Mouse (Mus musculus): ENCODE data around the gene Klk1b24. TPM values are rescaled to one million over a fixed set of nuclear protein-coding genes. Genes with fewer than 3 reads are reported as not detected.
"Not testable (repeated sequence)": the region's sequence is repeated elsewhere in the genome, so short reads cannot be mapped to it uniquely, and the experiment has no call there.

The Klk1b24 gene
- not detected in 2 replicates for polyA plus RNA-seq (2014; fragmentation: Nextera tagmentation; extraction: Ambion mirVana)

DNA sequence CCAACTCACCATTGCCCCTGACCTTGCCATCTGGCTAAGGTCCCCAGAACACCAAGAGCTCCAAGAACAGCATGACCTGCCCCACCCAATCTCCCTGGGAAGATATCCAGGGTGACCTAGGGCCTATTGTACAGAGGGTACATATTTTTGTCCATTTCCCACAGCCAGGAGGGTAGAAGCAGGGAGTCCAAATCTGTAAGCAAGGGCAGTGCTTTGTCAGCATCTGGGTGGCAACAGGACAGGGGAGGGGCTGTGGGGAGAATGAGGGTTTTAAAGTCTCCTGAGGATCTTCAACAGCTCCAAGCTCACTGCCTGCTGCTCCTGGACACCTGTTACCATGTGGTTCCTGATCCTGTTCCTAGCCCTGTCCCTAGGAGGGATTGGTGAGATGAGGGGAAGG is at the start of gene Klk1b24:
Gene Klk1b24, plus strand, starts transcription at position 301 of the 400 bp plus-strand sequence.
- not testable (repeated sequence) for H3K27me3 ChIP-seq (replicated peaks; ENCODE audit: control insufficient read depth, insufficient read depth, low read length); H3K4me1 ChIP-seq (replicated peaks; ENCODE audit: control insufficient read depth, insufficient read depth, low read length); H3K36me3 ChIP-seq (ENCODE audit: control insufficient read depth, insufficient read depth, low read length); H3K27ac ChIP-seq (ENCODE audit: low read depth); H3K4me3 ChIP-seq (ENCODE audit: low read depth, low read length); H3K4me2 ChIP-seq (ENCODE audit: low read length); H3K9ac ChIP-seq (ENCODE audit: low read length); DNase-seq (ENCODE audit: low spot score); H3K9me3 ChIP-seq (ENCODE audit: control insufficient read depth, low read length); ATAC-seq (replicated peaks; ENCODE audit: low FRiP score, low TSS enrichment, low read depth)

DNA sequence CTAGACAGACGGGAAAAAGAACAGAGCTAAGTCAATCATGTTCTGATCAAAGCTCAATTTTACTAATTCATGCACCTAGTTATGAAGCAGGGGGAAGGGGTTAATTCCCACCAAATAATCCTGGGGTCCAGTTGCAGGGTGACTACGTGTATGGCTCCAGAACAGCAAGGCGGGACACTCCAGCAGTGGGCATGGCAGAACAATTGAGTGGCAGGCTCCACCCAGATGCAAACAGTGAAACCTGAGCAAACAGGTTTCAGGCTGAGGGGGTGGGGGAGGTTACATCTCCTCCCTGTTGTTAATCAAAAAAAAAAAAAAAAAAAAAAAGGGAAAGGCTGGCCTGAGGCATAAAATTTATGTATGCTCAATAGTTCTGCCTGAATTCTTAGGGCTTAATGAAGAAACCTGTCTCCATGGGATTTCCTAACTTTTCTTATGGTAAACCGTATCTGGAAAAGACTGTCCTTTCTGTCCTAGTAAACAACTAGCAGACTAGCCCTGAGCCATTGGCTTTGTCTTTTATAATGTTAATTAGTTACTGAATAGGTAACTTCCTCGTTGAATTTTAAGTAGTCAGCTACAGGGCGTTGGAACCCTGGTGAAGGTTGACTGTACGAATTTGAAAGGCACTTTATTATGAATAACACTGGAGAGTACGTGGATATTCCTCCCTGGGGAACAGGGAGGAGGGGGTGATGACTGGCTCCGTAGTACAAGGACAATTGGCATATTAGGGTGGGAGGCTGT is 8.6 kb upstream of the Klk1b24 start:
- H3K9me3 ChIP-seq (ENCODE audit: control insufficient read depth, low read length), result no peaks in the 10 kb centered on the region
- ATAC-seq (replicated peaks; ENCODE audit: low FRiP score, low TSS enrichment, low read depth) (no peak), DNase-seq (ENCODE audit: low spot score) (no peak)
- 64% methylated on average over 9 of the region's 9 CpGs for WGBS
- H3K27ac ChIP-seq (ENCODE audit: low read depth), result no peak overlapping the region
- H3K36me3 ChIP-seq (ENCODE audit: control insufficient read depth, insufficient read depth, low read length), result no peaks in the 10 kb centered on the region
- H3K4me2 ChIP-seq (ENCODE audit: low read length), result no peak overlapping the region
- no peaks in the 10 kb centered on the region for H3K4me1 ChIP-seq (replicated peaks; ENCODE audit: control insufficient read depth, insufficient read depth, low read length)
- H3K27me3 ChIP-seq (replicated peaks; ENCODE audit: control insufficient read depth, insufficient read depth, low read length), result no peaks in the 10 kb centered on the region
- no peak overlapping the region for H3K4me3 ChIP-seq (ENCODE audit: low read depth, low read length)
- no peak overlapping the region for H3K9ac ChIP-seq (ENCODE audit: low read length)

DNA sequence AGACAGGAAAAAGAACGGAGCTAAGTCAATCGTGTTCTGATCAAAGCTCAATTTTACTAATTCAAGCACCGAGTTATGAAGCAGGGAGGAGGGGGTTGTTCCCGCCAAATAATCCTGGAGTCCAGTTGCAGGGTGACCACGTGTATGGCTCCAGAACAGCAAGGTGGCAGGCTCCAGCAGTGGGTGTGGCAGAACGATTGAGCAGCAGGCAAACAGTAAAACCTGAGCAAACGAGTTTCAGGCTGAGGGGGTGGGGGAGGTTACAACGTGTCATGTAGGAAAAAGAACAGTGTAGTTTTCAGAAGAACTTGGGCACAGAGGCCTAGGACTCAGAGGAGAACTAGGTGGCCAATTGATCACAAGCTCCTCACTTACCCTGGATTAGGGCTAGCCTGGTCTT is 1.5 kb upstream of the Klk1b24 start:
- H3K9me3 ChIP-seq (ENCODE audit: control insufficient read depth, low read length), result not testable (repeated sequence)

DNA sequence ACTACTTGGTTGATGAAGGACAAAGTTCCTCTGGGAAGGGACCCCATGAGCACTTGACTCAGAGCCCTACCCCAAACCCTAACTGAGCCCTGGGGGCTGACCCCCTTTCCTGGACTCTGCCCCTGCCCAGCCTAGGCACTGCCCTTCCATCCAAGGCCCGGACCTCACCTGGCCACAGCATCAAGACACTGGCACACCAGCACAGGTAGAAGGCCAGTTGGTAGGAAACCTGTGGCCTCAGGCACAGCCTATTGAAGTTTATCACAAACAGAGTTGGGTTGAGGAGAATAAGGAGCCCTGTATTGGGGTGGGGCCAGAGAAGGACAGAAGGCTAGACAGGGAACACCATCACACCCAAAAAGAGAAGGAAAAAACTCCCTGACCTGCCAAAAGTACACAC is 5.4 kb downstream of the Klk1b24 start:
- WGBS, result 86% methylated on average over 1 of the region's 1 CpGs
- not testable (repeated sequence) for H3K9me3 ChIP-seq (ENCODE audit: control insufficient read depth, low read length); H3K27ac ChIP-seq (ENCODE audit: low read depth); ATAC-seq (replicated peaks; ENCODE audit: low FRiP score, low TSS enrichment, low read depth); H3K27me3 ChIP-seq (replicated peaks; ENCODE audit: control insufficient read depth, insufficient read depth, low read length); H3K4me2 ChIP-seq (ENCODE audit: low read length); H3K4me1 ChIP-seq (replicated peaks; ENCODE audit: control insufficient read depth, insufficient read depth, low read length); DNase-seq (ENCODE audit: low spot score); H3K4me3 ChIP-seq (ENCODE audit: low read depth, low read length); H3K36me3 ChIP-seq (ENCODE audit: control insufficient read depth, insufficient read depth, low read length); H3K9ac ChIP-seq (ENCODE audit: low read length)

More for the DNA sequence above, 1.5 kb upstream of the Klk1b24 start:
- not testable (repeated sequence) for H3K4me1 ChIP-seq (replicated peaks; ENCODE audit: control insufficient read depth, insufficient read depth, low read length); DNase-seq (ENCODE audit: low spot score); ATAC-seq (replicated peaks; ENCODE audit: low FRiP score, low TSS enrichment, low read depth); H3K36me3 ChIP-seq (ENCODE audit: control insufficient read depth, insufficient read depth, low read length); H3K9ac ChIP-seq (ENCODE audit: low read length); H3K4me3 ChIP-seq (ENCODE audit: low read depth, low read length); H3K4me2 ChIP-seq (ENCODE audit: low read length); H3K27me3 ChIP-seq (replicated peaks; ENCODE audit: control insufficient read depth, insufficient read depth, low read length); H3K27ac ChIP-seq (ENCODE audit: low read depth)
- 52% methylated on average over 8 of the region's 8 CpGs for WGBS

DNA sequence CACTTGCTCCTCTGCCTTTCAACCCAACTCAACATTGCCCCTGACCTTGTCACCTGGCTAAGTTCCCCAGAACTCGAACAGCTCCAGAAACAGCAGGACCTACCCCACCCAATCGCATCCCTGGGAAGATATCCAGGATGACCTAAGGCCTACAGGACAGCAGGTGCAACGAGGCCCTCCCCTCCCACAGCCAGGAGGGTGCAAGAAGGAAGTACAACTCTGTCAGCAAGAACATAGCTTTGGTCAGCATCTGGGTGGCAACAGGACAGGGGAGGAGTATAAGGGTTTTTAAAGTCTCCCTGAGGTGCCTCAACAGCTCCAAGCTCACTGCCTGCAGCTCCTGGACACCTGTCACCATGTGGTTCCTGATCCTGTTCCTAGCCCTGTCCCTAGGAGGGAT is 9.9 kb downstream of the Klk1b24 start, which contains the start of gene Klk1b3:
Gene Klk1b3, plus strand, starts transcription at position 301 of the 400 bp plus-strand sequence.
- WGBS, result 63% methylated on average over 3 of the region's 3 CpGs
- H3K36me3 ChIP-seq (ENCODE audit: control insufficient read depth, insufficient read depth, low read length), result no peaks in the 10 kb centered on the region
- ATAC-seq (replicated peaks; ENCODE audit: low FRiP score, low TSS enrichment, low read depth), result no peak

DNA sequence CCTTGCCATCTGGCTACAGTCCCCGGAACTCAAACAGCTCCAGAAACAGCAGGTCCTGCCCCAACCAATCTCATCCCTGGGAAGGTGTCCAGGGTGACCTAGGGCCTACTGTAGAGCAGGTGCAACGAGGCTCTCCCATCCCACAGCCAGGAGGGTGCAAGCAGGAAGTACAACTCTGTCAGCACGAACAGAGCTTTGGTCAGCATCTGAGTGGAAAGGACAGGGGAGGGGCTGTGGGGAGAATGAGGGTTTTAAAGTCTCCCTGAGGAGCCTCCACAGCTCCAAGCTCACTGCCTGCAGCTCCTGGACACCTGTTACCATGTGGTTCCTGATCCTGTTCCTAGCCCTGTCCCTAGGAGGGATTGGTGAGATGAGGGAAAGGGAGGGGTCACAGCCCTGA is 19.1 kb downstream of the Klk1b24 start, which contains the start of gene Klk1b4:
Gene Klk1b4, plus strand, starts transcription at position 301 of the 400 bp plus-strand sequence.
- H3K4me3 ChIP-seq (ENCODE audit: low read depth, low read length); H3K27ac ChIP-seq (ENCODE audit: low read depth); H3K36me3 ChIP-seq (ENCODE audit: control insufficient read depth, insufficient read depth, low read length); DNase-seq (ENCODE audit: low spot score); H3K9ac ChIP-seq (ENCODE audit: low read length); H3K4me2 ChIP-seq (ENCODE audit: low read length); H3K4me1 ChIP-seq (replicated peaks; ENCODE audit: control insufficient read depth, insufficient read depth, low read length); H3K27me3 ChIP-seq (replicated peaks; ENCODE audit: control insufficient read depth, insufficient read depth, low read length); H3K9me3 ChIP-seq (ENCODE audit: control insufficient read depth, low read length); ATAC-seq (replicated peaks; ENCODE audit: low FRiP score, low TSS enrichment, low read depth): not testable (repeated sequence)
- WGBS, result 42% methylated on average over 3 of the region's 3 CpGs

More for the DNA sequence above, 9.9 kb downstream of the Klk1b24 start, which contains the start of gene Klk1b3:
- Histone ChIP-seq H3K4me3 (ENCODE audit: low read depth, low read length) (no peak within 1 kb of the TSS), H3K27ac (ENCODE audit: low read depth) (no peak within 1 kb of the TSS), H3K9me3 (ENCODE audit: control insufficient read depth, low read length) (no peaks in the 10 kb centered on the region), H3K4me2 (ENCODE audit: low read length) (no peak within 1 kb of the TSS), H3K4me1 (replicated peaks; ENCODE audit: control insufficient read depth, insufficient read depth, low read length) (no peaks in the 10 kb centered on the region), H3K9ac (ENCODE audit: low read length) (no peak within 1 kb of the TSS), H3K27me3 (replicated peaks; ENCODE audit: control insufficient read depth, insufficient read depth, low read length) (no peaks in the 10 kb centered on the region)
- DNase-seq (ENCODE audit: low spot score), result peak; percentile 27

DNA sequence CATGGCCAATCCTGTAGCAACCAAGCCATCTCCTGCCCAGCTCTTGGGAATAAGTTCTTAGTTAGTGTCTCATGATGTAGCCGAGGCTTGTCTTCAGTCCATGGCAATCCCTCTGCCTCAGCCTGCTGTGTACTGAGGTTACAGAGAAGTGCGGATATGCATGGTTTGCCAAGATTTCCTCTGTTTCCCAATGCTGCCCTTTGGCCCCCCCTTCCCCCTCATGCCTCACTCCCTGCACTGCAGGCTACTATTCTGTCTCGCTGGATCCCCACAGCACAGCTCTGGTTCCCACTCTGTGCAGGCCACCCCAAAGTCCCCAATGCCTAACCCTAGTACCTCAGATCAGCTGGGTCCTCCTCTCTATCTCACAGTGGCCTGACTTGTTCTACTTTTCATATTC is 20.3 kb downstream of the Klk1b24 start:
- no peak overlapping the region for H3K4me2 ChIP-seq (ENCODE audit: low read length)
- H3K36me3 ChIP-seq (ENCODE audit: control insufficient read depth, insufficient read depth, low read length), result no peaks in the 10 kb centered on the region
- no peaks in the 10 kb centered on the region for H3K9me3 ChIP-seq (ENCODE audit: control insufficient read depth, low read length)
- no peak overlapping the region for H3K4me3 ChIP-seq (ENCODE audit: low read depth, low read length)
- WGBS, result 76% methylated on average over 3 of the region's 3 CpGs
- DNase-seq (ENCODE audit: low spot score) (no peak), ATAC-seq (replicated peaks; ENCODE audit: low FRiP score, low TSS enrichment, low read depth) (no peak)
- H3K27ac ChIP-seq (ENCODE audit: low read depth), result no peak overlapping the region
- H3K27me3 ChIP-seq (replicated peaks; ENCODE audit: control insufficient read depth, insufficient read depth, low read length), result no peaks in the 10 kb centered on the region
- H3K4me1 ChIP-seq (replicated peaks; ENCODE audit: control insufficient read depth, insufficient read depth, low read length), result no peaks in the 10 kb centered on the region
- no peak overlapping the region for H3K9ac ChIP-seq (ENCODE audit: low read length)

DNA sequence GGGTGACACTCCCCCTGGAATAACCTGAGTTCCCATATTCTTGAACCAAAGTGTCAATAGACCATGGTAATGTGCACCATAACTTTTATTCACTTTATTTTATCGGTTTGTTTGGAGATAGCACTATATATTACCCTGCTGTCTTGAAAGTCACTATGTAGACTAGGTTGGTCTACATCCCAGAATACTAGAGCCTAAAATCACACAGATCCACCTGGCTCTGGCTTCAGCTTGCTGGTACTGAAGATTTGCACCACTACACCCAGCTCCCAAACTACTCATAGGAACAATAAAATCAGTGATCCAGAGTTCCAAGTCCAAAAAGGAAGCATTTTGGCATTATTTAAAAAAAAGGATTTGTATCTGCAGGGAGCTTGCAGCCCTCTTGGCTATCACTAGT is 27.6 kb downstream of the Klk1b24 start, which contains the start of gene Klk1b5:
Gene Klk1b5, plus strand, starts transcription at position 301 of the 400 bp plus-strand sequence.
- no peaks in the 10 kb centered on the region for H3K9me3 ChIP-seq (ENCODE audit: control insufficient read depth, low read length)
- no peak within 1 kb of the TSS for H3K9ac ChIP-seq (ENCODE audit: low read length)
- DNase-seq (ENCODE audit: low spot score) (no peak), ATAC-seq (replicated peaks; ENCODE audit: low FRiP score, low TSS enrichment, low read depth) (no peak)
- no peak within 1 kb of the TSS for H3K4me2 ChIP-seq (ENCODE audit: low read length)
- no peak within 1 kb of the TSS for H3K27ac ChIP-seq (ENCODE audit: low read depth)
- no peaks in the 10 kb centered on the region for H3K27me3 ChIP-seq (replicated peaks; ENCODE audit: control insufficient read depth, insufficient read depth, low read length)
- no peaks in the 10 kb centered on the region for H3K4me1 ChIP-seq (replicated peaks; ENCODE audit: control insufficient read depth, insufficient read depth, low read length)
- H3K36me3 ChIP-seq (ENCODE audit: control insufficient read depth, insufficient read depth, low read length), result no peaks in the 10 kb centered on the region
- no peak within 1 kb of the TSS for H3K4me3 ChIP-seq (ENCODE audit: low read depth, low read length)
- WGBS, result 86% methylated on average over 1 of the region's 1 CpGs

DNA sequence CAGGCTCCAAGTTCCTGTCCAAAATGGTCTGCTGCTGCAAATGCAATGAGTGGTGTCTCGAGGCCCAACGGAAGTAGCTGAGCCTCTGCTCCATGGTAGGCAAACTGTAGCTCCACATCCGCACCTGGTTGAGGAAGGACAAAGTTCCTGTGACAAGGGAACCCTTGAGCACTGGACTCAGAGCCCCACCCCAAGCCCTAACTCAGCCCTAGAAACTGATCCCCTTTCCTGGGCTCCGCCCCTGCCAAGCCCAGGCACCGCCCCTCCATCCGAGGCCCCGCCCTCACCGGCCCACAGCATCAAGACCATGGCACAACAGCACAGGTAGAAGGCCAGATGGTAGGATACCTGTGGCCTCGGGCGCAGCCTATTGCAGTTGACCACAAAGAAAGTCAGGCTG is 33.6 kb downstream of the Klk1b24 start:
- not testable (repeated sequence) for H3K27ac ChIP-seq (ENCODE audit: low read depth); H3K9ac ChIP-seq (ENCODE audit: low read length); ATAC-seq (replicated peaks; ENCODE audit: low FRiP score, low TSS enrichment, low read depth); H3K4me2 ChIP-seq (ENCODE audit: low read length); H3K4me1 ChIP-seq (replicated peaks; ENCODE audit: control insufficient read depth, insufficient read depth, low read length); H3K9me3 ChIP-seq (ENCODE audit: control insufficient read depth, low read length); H3K27me3 ChIP-seq (replicated peaks; ENCODE audit: control insufficient read depth, insufficient read depth, low read length); DNase-seq (ENCODE audit: low spot score); H3K36me3 ChIP-seq (ENCODE audit: control insufficient read depth, insufficient read depth, low read length); H3K4me3 ChIP-seq (ENCODE audit: low read depth, low read length)
- WGBS, result 74% methylated on average over 8 of the region's 10 CpGs

All from intestine, embryonic 14.5 days (tissue).